In genomic region chr17:74002396-74002795, GRCm38 (mm10) we compare ENCODE assay signal across 22 mouse cellular contexts. TPM values are rescaled to one million over a fixed set of nuclear protein-coding genes. Genes with fewer than 3 reads are reported as not detected.
"Had no signal": no experiment of that assay in that cellular context is flagged by ENCODE, and none has a peak within 500 bp of the region (broad histone marks: within the 10 kb centered on the region; RNA-seq: fewer than 3 reads in every experiment).

No protein-coding gene starts in this region.

- H3K36me3 ChIP-seq: neural tube, embryonic 13.5 days; neural tube, embryonic 15.5 days; stomach, embryonic 15.5 days had no signal

- H3K9ac ChIP-seq: neural tube, embryonic 13.5 days; neural tube, embryonic 15.5 days; stomach, embryonic 15.5 days had no signal

- H3K4me2 ChIP-seq: neural tube, embryonic 13.5 days; neural tube, embryonic 15.5 days; stomach, embryonic 15.5 days had no signal

- H3K9me3 ChIP-seq: neural tube, embryonic 15.5 days; stomach, embryonic 15.5 days had no signal

- DNase-seq: retina, postnatal 1 day; right cerebral cortex, adult 18-20 months; right cerebral cortex, postnatal 14 days; right cerebral cortex, postnatal 25 days; right cerebral cortex, postnatal 4 days; spleen, adult 18-20 months; thymus, adult 18-20 months; thymus, adult 2 months; thymus, postnatal 14 days; thymus, postnatal 25 days; thymus, postnatal 36 days; thymus, postnatal 4 days had no signal

- H3K27ac ChIP-seq: neural tube, embryonic 13.5 days; neural tube, embryonic 15.5 days; stomach, embryonic 15.5 days; stomach, postnatal 0 days had no signal

- H3K4me3 ChIP-seq: neural tube, embryonic 13.5 days; neural tube, embryonic 15.5 days; stomach, embryonic 15.5 days had no signal

- H3K27me3 ChIP-seq: neural tube, embryonic 13.5 days; neural tube, embryonic 15.5 days; stomach, embryonic 15.5 days had no signal

- H3K4me1 ChIP-seq: neural tube, embryonic 13.5 days; neural tube, embryonic 15.5 days; stomach, embryonic 15.5 days had no signal

RNA-seq across cellular contexts. Expression of gene Srd5a2, which starts 45.3 kb away (rescaled TPM):
- total RNA-seq: neutrophil, adult 5-6 weeks had no signal
- polyA plus RNA-seq: small intestine, adult 2 months; spleen, adult 2 months; stomach, embryonic 14.5 days; stomach, embryonic 15.5 days; stomach, embryonic 16.5 days; stomach, postnatal 0 days; thymus, postnatal 0 days had no signal
